Mouse (Mus musculus): ENCODE measurements around the gene Tmprss3. TPM values are rescaled to one million over a fixed set of nuclear protein-coding genes. Genes with fewer than 3 reads are reported as not detected.
A peak's percentile ranks its signal among the peaks of the same experiment; 100 is the strongest.

The Tmprss3 gene
- total RNA-seq, 2 experiments from 2014 or later: 2.6 TPM; not detected in 1

GRCm38 (mm10) chr17:31207771-31208334 lies 9.1 kb upstream of the Tmprss3 start, which contains the start of gene Ubash3a:
Ubash3a (plus strand) TSS chr17:31207873.
- peak; percentile 77 for ATAC-seq (replicated peaks; ENCODE audit: low FRiP score, low TSS enrichment, poor library complexity, severe bottlenecking)

GRCm38 (mm10) chr17:31196283-31196682 lies 2.5 kb downstream of the Tmprss3 start:
- ATAC-seq (replicated peaks; ENCODE audit: low FRiP score, low TSS enrichment, poor library complexity, severe bottlenecking): no peak

- peak; percentile 63 for ATAC-seq (replicated peaks; ENCODE audit: low FRiP score, low TSS enrichment, poor library complexity, severe bottlenecking)
Observed at GRCm38 (mm10) chr17:31195207-31195606, 3.6 kb downstream of the Tmprss3 start.

- ATAC-seq (replicated peaks; ENCODE audit: low FRiP score, low TSS enrichment, poor library complexity, severe bottlenecking): no peak
Observed at GRCm38 (mm10) chr17:31193360-31193759, 5.4 kb downstream of the Tmprss3 start.

GRCm38 (mm10) chr17:31192663-31193062 lies 6.1 kb downstream of the Tmprss3 start:
- ATAC-seq (replicated peaks; ENCODE audit: low FRiP score, low TSS enrichment, poor library complexity, severe bottlenecking): no peak

GRCm38 (mm10) chr17:31191825-31192224 lies 7.0 kb downstream of the Tmprss3 start:
- ATAC-seq (replicated peaks; ENCODE audit: low FRiP score, low TSS enrichment, poor library complexity, severe bottlenecking): no peak

GRCm38 (mm10) chr17:31187370-31187769 lies 11.4 kb downstream of the Tmprss3 start:
- peak; percentile 89 for ATAC-seq (replicated peaks; ENCODE audit: low FRiP score, low TSS enrichment, poor library complexity, severe bottlenecking)

GRCm38 (mm10) chr17:31184269-31184990 lies 14.3 kb downstream of the Tmprss3 start:
- no peak for ATAC-seq (replicated peaks; ENCODE audit: low FRiP score, low TSS enrichment, poor library complexity, severe bottlenecking)

GRCm38 (mm10) chr17:31183180-31183974 lies 15.4 kb downstream of the Tmprss3 start:
- no peak for ATAC-seq (replicated peaks; ENCODE audit: low FRiP score, low TSS enrichment, poor library complexity, severe bottlenecking)

GRCm38 (mm10) chr17:31181490-31181889 lies 17.3 kb downstream of the Tmprss3 start:
- no peak for ATAC-seq (replicated peaks; ENCODE audit: low FRiP score, low TSS enrichment, poor library complexity, severe bottlenecking)

GRCm38 (mm10) chr17:31176321-31176720 lies 22.5 kb downstream of the Tmprss3 start:
- ATAC-seq (replicated peaks; ENCODE audit: low FRiP score, low TSS enrichment, poor library complexity, severe bottlenecking): no peak

GRCm38 (mm10) chr17:31169796-31170195 lies 29.0 kb downstream of the Tmprss3 start:
- ATAC-seq (replicated peaks; ENCODE audit: low FRiP score, low TSS enrichment, poor library complexity, severe bottlenecking): no peak

- no peak for ATAC-seq (replicated peaks; ENCODE audit: low FRiP score, low TSS enrichment, poor library complexity, severe bottlenecking)
Observed at GRCm38 (mm10) chr17:31165127-31165526, 33.6 kb downstream of the Tmprss3 start, which contains the start of gene Tff1. Tff1 (minus strand) TSS chr17:31165277.

GRCm38 (mm10) chr17:31163821-31164220 lies 35.0 kb downstream of the Tmprss3 start:
- ATAC-seq (replicated peaks; ENCODE audit: low FRiP score, low TSS enrichment, poor library complexity, severe bottlenecking): no peak

GRCm38 (mm10) chr17:31162607-31163006 lies 36.2 kb downstream of the Tmprss3 start:
- no peak for ATAC-seq (replicated peaks; ENCODE audit: low FRiP score, low TSS enrichment, poor library complexity, severe bottlenecking)

GRCm38 (mm10) chr17:31160291-31160690 lies 38.5 kb downstream of the Tmprss3 start:
- ATAC-seq (replicated peaks; ENCODE audit: low FRiP score, low TSS enrichment, poor library complexity, severe bottlenecking): no peak

GRCm38 (mm10) chr17:31157921-31158320 lies 40.9 kb downstream of the Tmprss3 start:
- ATAC-seq (replicated peaks; ENCODE audit: low FRiP score, low TSS enrichment, poor library complexity, severe bottlenecking): no peak

- ATAC-seq (replicated peaks; ENCODE audit: low FRiP score, low TSS enrichment, poor library complexity, severe bottlenecking): no peak
Observed at GRCm38 (mm10) chr17:31153785-31154184, 45.0 kb downstream of the Tmprss3 start.

- ATAC-seq (replicated peaks; ENCODE audit: low FRiP score, low TSS enrichment, poor library complexity, severe bottlenecking): 0 out of 2 replicates have a peak, but pooled peaks have one; percentile 26
Observed at GRCm38 (mm10) chr17:31152966-31153499, 45.7 kb downstream of the Tmprss3 start.

GRCm38 (mm10) chr17:31152512-31152911 lies 46.3 kb downstream of the Tmprss3 start:
- ATAC-seq (replicated peaks; ENCODE audit: low FRiP score, low TSS enrichment, poor library complexity, severe bottlenecking): no peak

All from megakaryocyte-erythroid progenitor cell, adult 5-6 weeks (primary cell).